Mouse (Mus musculus) brain, embryonic 14.5 days (tissue): ENCODE data around the gene Gorab. TPM values are rescaled to one million over a fixed set of nuclear protein-coding genes. Genes with fewer than 3 reads are reported as not detected.
A peak's percentile ranks its signal among the peaks of the same experiment; 100 is the strongest.

ENCODE experiments used
- DNase-seq: peaks from one replicate; pipeline ENCODE4 v3.0.0-alpha.2; 2011; ENCODE audit warnings: low read depth
- CTCF ChIP-seq: fragments of 200-500 bp; IDR thresholded peaks from 2 replicates; pipeline ENCODE4 v1.5.1; 2012; ENCODE audit warnings: inconsistent platforms, mild to moderate bottlenecking, moderate library complexity, borderline replicate concordance; ENCODE audit not compliant: insufficient read depth, insufficient read length; ENCODE audit errors: extremely low read depth
- POLR2A ChIP-seq: fragments of 200-500 bp; IDR thresholded peaks from 2 replicates; pipeline ENCODE4 v1.6.1; 2012; ENCODE audit warnings: mild to moderate bottlenecking, inconsistent platforms, borderline replicate concordance; ENCODE audit not compliant: poor library complexity, insufficient read depth, insufficient read length, severe bottlenecking; ENCODE audit errors: extremely low read depth
- polyA plus RNA-seq: library from polyadenylated mRNA; depleted of rRNA; stranded (reverse); fragments of >200 nt; gene quantifications from 2 replicates; pipeline ENCODE4 v1.2.3, GENCODE M21; 2012; rRNA removed

Gorab gene
- polyA plus RNA-seq, 1 experiment = 14.2 TPM

- DNase-seq = peak; percentile 28
These were observed 58.5 kb downstream of the Gorab start for GRCm38 (mm10) chr1:163344931-163345330.

GRCm38 (mm10) chr1:163339219-163339561 lies 64.3 kb downstream of the Gorab start:
- DNase-seq = no peak
- TF ChIP-seq POLR2A = no peak
- no peak for TF ChIP-seq CTCF

More at GRCm38 (mm10) chr1:163344931-163345330, 58.5 kb downstream of the Gorab start:
- TF ChIP-seq POLR2A (no peak), CTCF (peak; percentile 48; the same call in 1 of the 2 replicates)

GRCm38 (mm10) chr1:163338525-163339218 lies 64.8 kb downstream of the Gorab start:
- TF ChIP-seq POLR2A (no peak), CTCF (no peak)
- DNase-seq = peak; percentile 87

- TF ChIP-seq CTCF = no peak
- TF ChIP-seq POLR2A = no peak
These were observed 65.6 kb downstream of the Gorab start for GRCm38 (mm10) chr1:163337821-163338220.

More at GRCm38 (mm10) chr1:163337821-163338220, 65.6 kb downstream of the Gorab start:
- DNase-seq = peak; percentile 80

Other genes starting within 250 kb of the Gorab start
- 7.2 and 8.9 TPM in 2 replicates for gene Prrx1, start 90.0 kb downstream of the Gorab start, polyA plus RNA-seq